Mouse (Mus musculus) hindbrain, embryonic 14.5 days (tissue): Measurements from ENCODE around the gene Cacna1c. TPM values are rescaled to one million over a fixed set of nuclear protein-coding genes. Genes with fewer than 3 reads are reported as not detected.

Experiments
- ATAC-seq: fragments of 200-750 bp; cut with Nextera tagmentation; 2 replicates; pipeline ENCODE4 v1.8.0; 2017; ENCODE audit warnings: moderate number of reproducible peaks, mild to moderate bottlenecking, moderate TSS enrichment, moderate library complexity; ENCODE audit not compliant: low FRiP score
- DNase-seq: peaks from one replicate; pipeline ENCODE4 v3.0.0-alpha.2; 2015; ENCODE audit warnings: low spot score
- H3K27ac ChIP-seq: fragments of 300-500 bp; sonication (generic); 2 replicates; pipeline ENCODE4 v1.5.1; 2014; ENCODE audit warnings: mild to moderate bottlenecking, moderate library complexity
- H3K27me3 ChIP-seq: fragments of 300-500 bp; sonication (generic); 2 replicates; pipeline ENCODE4 v1.6.1; 2014; ENCODE audit warnings: mild to moderate bottlenecking, low read length, mixed read lengths; ENCODE audit not compliant: control insufficient read depth, insufficient read depth
- H3K36me3 ChIP-seq: fragments of 300-500 bp; sonication (generic); replicated peaks from 2 replicates; pipeline ENCODE4 v1.6.1; 2014; ENCODE audit not compliant: control insufficient read depth, insufficient read depth
- H3K4me1 ChIP-seq: fragments of 300-500 bp; sonication (generic); replicated peaks from 2 replicates; pipeline ENCODE4 v1.6.1; 2014; ENCODE audit warnings: antibody characterized with exemption, low read length, mixed read lengths; ENCODE audit not compliant: control insufficient read depth, insufficient read depth
- H3K4me2 ChIP-seq: fragments of 300-500 bp; sonication (generic); replicated peaks from 2 replicates; pipeline ENCODE4 v1.6.1; 2014; ENCODE audit warnings: mild to moderate bottlenecking, moderate library complexity
- H3K4me3 ChIP-seq: fragments of 300-500 bp; sonication (generic); replicated peaks from 2 replicates; pipeline ENCODE4 v1.5.1; 2014; ENCODE audit warnings: mild to moderate bottlenecking, low read length
- H3K9ac ChIP-seq: fragments of 300-500 bp; sonication (generic); 2 replicates; pipeline ENCODE4 v1.6.1; 2014
- H3K9me3 ChIP-seq: fragments of 300-500 bp; sonication (generic); 2 replicates; pipeline ENCODE4 v1.6.1; 2016; ENCODE audit warnings: low read length; ENCODE audit not compliant: control insufficient read depth
- WGBS: fragments of 180-500 bp; shearing (Covaris S2); extraction: QIAGEN DNeasy Blood & Tissue Kit; methylation state at CpG from one replicate; pipeline ENCODE4 v1.1.7; 2014; 5-methylcytosine and 5-hydroxymethylcytosine counted together
- polyA plus RNA-seq: library from polyadenylated mRNA; unstranded; fragments of >200 nt; fragmentation: Nextera tagmentation; extraction: Ambion mirVana; gene quantifications from 2 replicates; pipeline ENCODE4 v1.2.1, GENCODE M21; 2014

Cacna1c gene
- polyA plus RNA-seq, 1 experiment from 2014 or later = 10.1 TPM

- H3K36me3 ChIP-seq = no peaks in the 10 kb centered on the region
- DNase-seq = no peak
- no peak overlapping the region for H3K27ac ChIP-seq
- WGBS = 69% methylated on average over 3 of the region's 3 CpGs
- no peak overlapping the region for H3K4me3 ChIP-seq
- peaks cover 10% of the 10 kb centered on the region for H3K4me1 ChIP-seq
- ATAC-seq = no peak
- H3K9ac ChIP-seq = no peak overlapping the region
- no peaks in the 10 kb centered on the region for H3K9me3 ChIP-seq
- H3K27me3 ChIP-seq = no peaks in the 10 kb centered on the region
- H3K4me2 ChIP-seq = no peak overlapping the region
Measured at GRCm38 (mm10) chr6:118851086-118851485, 345.1 kb downstream of the Cacna1c start.

GRCm38 (mm10) chr6:118848640-118849039, 347.6 kb downstream of the Cacna1c start:
- H3K9me3 ChIP-seq = no peaks in the 10 kb centered on the region
- H3K36me3 ChIP-seq = no peaks in the 10 kb centered on the region
- 98% methylated on average over 2 of the region's 2 CpGs for WGBS
- no peak for DNase-seq
- no peak overlapping the region for H3K9ac ChIP-seq
- H3K4me3 ChIP-seq = no peak overlapping the region
- ATAC-seq = no peak
- no peak overlapping the region for H3K4me2 ChIP-seq
- H3K27me3 ChIP-seq = no peaks in the 10 kb centered on the region
- H3K4me1 ChIP-seq = peaks cover 18% of the 10 kb centered on the region
- H3K27ac ChIP-seq = no peak overlapping the region

- H3K9ac ChIP-seq = no peak overlapping the region
- no peak overlapping the region for H3K4me3 ChIP-seq
- no peaks in the 10 kb centered on the region for H3K27me3 ChIP-seq
- H3K9me3 ChIP-seq = no peaks in the 10 kb centered on the region
- no peaks in the 10 kb centered on the region for H3K36me3 ChIP-seq
- H3K4me1 ChIP-seq = peaks cover 18% of the 10 kb centered on the region
- DNase-seq = no peak
- H3K27ac ChIP-seq = no peak overlapping the region
- no peak overlapping the region for H3K4me2 ChIP-seq
- 88% methylated on average over 13 of the region's 13 CpGs for WGBS
- ATAC-seq = no peak
Measured at GRCm38 (mm10) chr6:118847751-118848150, 348.5 kb downstream of the Cacna1c start.

GRCm38 (mm10) chr6:118845829-118846228, 350.4 kb downstream of the Cacna1c start:
- Histone ChIP-seq H3K27me3 (no peaks in the 10 kb centered on the region), H3K4me2 (no peak overlapping the region), H3K4me1 (peaks cover 18% of the 10 kb centered on the region), H3K9me3 (no peaks in the 10 kb centered on the region), H3K9ac (no peak overlapping the region), H3K36me3 (no peaks in the 10 kb centered on the region), H3K27ac (no peak overlapping the region), H3K4me3 (no peak overlapping the region)
- no peak for DNase-seq
- ATAC-seq = peak; percentile 32; the same call in 1 of the 2 replicates
- 2% methylated on average over 2 of the region's 2 CpGs for WGBS

GRCm38 (mm10) chr6:118845180-118845579, 351.0 kb downstream of the Cacna1c start:
- H3K4me1 ChIP-seq = peaks cover 18% of the 10 kb centered on the region
- H3K9ac ChIP-seq = no peak overlapping the region
- H3K27me3 ChIP-seq = no peaks in the 10 kb centered on the region
- H3K4me2 ChIP-seq = no peak overlapping the region
- 51% methylated on average over 6 of the region's 6 CpGs for WGBS
- DNase-seq (no peak), ATAC-seq (no peak)
- H3K9me3 ChIP-seq = no peaks in the 10 kb centered on the region
- no peak overlapping the region for H3K4me3 ChIP-seq
- no peaks in the 10 kb centered on the region for H3K36me3 ChIP-seq
- no peak overlapping the region for H3K27ac ChIP-seq

- DNase-seq (no peak), ATAC-seq (no peak)
- Histone ChIP-seq H3K4me2 (no peak overlapping the region), H3K36me3 (no peaks in the 10 kb centered on the region), H3K27me3 (no peaks in the 10 kb centered on the region), H3K4me1 (peaks cover 18% of the 10 kb centered on the region), H3K27ac (no peak overlapping the region), H3K9ac (no peak overlapping the region), H3K9me3 (no peaks in the 10 kb centered on the region), H3K4me3 (no peak overlapping the region)
- 70% methylated on average over 8 of the region's 8 CpGs for WGBS
Measured at GRCm38 (mm10) chr6:118843566-118843965, 352.7 kb downstream of the Cacna1c start.

GRCm38 (mm10) chr6:118841892-118842291, 354.3 kb downstream of the Cacna1c start:
- Histone ChIP-seq H3K9me3 (no peaks in the 10 kb centered on the region), H3K36me3 (no peaks in the 10 kb centered on the region), H3K4me1 (peaks cover 17% of the 10 kb centered on the region), H3K4me2 (no peak overlapping the region), H3K27me3 (no peaks in the 10 kb centered on the region), H3K9ac (no peak overlapping the region), H3K4me3 (no peak overlapping the region), H3K27ac (no peak overlapping the region)
- no peak for ATAC-seq
- WGBS = 87% methylated on average over 2 of the region's 2 CpGs
- DNase-seq = no peak

- no peak overlapping the region for H3K27ac ChIP-seq
- no peaks in the 10 kb centered on the region for H3K9me3 ChIP-seq
- DNase-seq (no peak), ATAC-seq (no peak)
- no peaks in the 10 kb centered on the region for H3K36me3 ChIP-seq
- no peaks in the 10 kb centered on the region for H3K27me3 ChIP-seq
- WGBS = 68% methylated on average over 14 of the region's 14 CpGs
- no peak overlapping the region for H3K4me3 ChIP-seq
- no peak overlapping the region for H3K9ac ChIP-seq
- H3K4me2 ChIP-seq = no peak overlapping the region
- H3K4me1 ChIP-seq = peaks cover 5% of the 10 kb centered on the region; the same call in 1 of the 2 replicates
Measured at GRCm38 (mm10) chr6:118838919-118839915, 357.0 kb downstream of the Cacna1c start.

- H3K4me3 ChIP-seq = no peak overlapping the region
- H3K9me3 ChIP-seq = no peaks in the 10 kb centered on the region
- H3K4me1 ChIP-seq = peaks cover 5% of the 10 kb centered on the region; the same call in 1 of the 2 replicates
- no peak overlapping the region for H3K27ac ChIP-seq
- ATAC-seq (no peak), DNase-seq (no peak)
- no peaks in the 10 kb centered on the region for H3K27me3 ChIP-seq
- no peak overlapping the region for H3K4me2 ChIP-seq
- no peaks in the 10 kb centered on the region for H3K36me3 ChIP-seq
- 21% methylated on average over 7 of the region's 7 CpGs for WGBS
- H3K9ac ChIP-seq = no peak overlapping the region; the same call in 1 of the 2 replicates
Measured at GRCm38 (mm10) chr6:118836693-118837092, 359.5 kb downstream of the Cacna1c start.
